Mouse (Mus musculus) C2C12 (cell line): Measurements from ENCODE around the gene Mrpl37.

Experiments
- CEBPB ChIP-seq: IDR thresholded peaks from one replicate; pipeline ENCODE4 v1.6.1; 2011; ENCODE audit warnings: low read depth, mild to moderate bottlenecking, control low read depth, moderate library complexity
- CTCF ChIP-seq: IDR thresholded peaks from one replicate; pipeline ENCODE4 v1.5.1; 2011; ENCODE audit not compliant: control insufficient read depth, insufficient read depth, insufficient read length
- FOSL1 ChIP-seq: IDR thresholded peaks from one replicate; pipeline ENCODE4 v1.8.0; 2011; ENCODE audit warnings: mild to moderate bottlenecking, low read length; ENCODE audit not compliant: poor library complexity, insufficient read depth, severe bottlenecking
- MAX ChIP-seq: IDR thresholded peaks from one replicate; pipeline ENCODE4 v1.6.1; 2011; ENCODE audit warnings: mild to moderate bottlenecking, control low read depth
- MYOD1 ChIP-seq: IDR thresholded peaks from one replicate; pipeline ENCODE4 v1.6.1; 2011; ENCODE audit warnings: low read depth; ENCODE audit not compliant: control insufficient read depth, insufficient read length
- MYOG ChIP-seq: IDR thresholded peaks from one replicate; pipeline ENCODE4 v1.6.1; 2011; ENCODE audit not compliant: control insufficient read depth, insufficient read length; ENCODE audit errors: extremely low read depth
- USF1 ChIP-seq: IDR thresholded peaks from one replicate; pipeline ENCODE4 v1.6.1; 2011; ENCODE audit warnings: low read depth, mild to moderate bottlenecking, control low read depth, moderate library complexity

- TF ChIP-seq CTCF (no peak), CEBPB (no peak), MYOD1 (no peak), USF1 (no peak), MAX (no peak), FOSL1 (no peak), MYOG (no peak)
Observed at GRCm38 (mm10) chr4:107013119-107013816, 53.4 kb downstream of the Mrpl37 start.
